Mouse (Mus musculus) limb, embryonic 14.5 days (tissue): ENCODE data around the gene Gm21981. TPM values are rescaled to one million over a fixed set of nuclear protein-coding genes. Genes with fewer than 3 reads are reported as not detected.

Source experiments
- ATAC-seq: fragments of 200-750 bp; cut with Nextera tagmentation; 2 replicates; pipeline ENCODE4 v1.8.0; 2017; ENCODE audit warnings: low read depth, moderate number of reproducible peaks, moderate TSS enrichment; ENCODE audit not compliant: low FRiP score
- DNase-seq: peaks from one replicate; pipeline ENCODE4 v3.0.0-alpha.2; 2015; ENCODE audit warnings: low spot score
- H3K27ac ChIP-seq: fragments of 300-500 bp; sonication (generic); replicated peaks from 2 replicates; pipeline ENCODE4 v1.5.1; 2014; ENCODE audit warnings: low read depth, mild to moderate bottlenecking, low read length, moderate library complexity, mixed read lengths
- H3K27me3 ChIP-seq: fragments of 300-500 bp; sonication (generic); 2 replicates; pipeline ENCODE4 v1.6.1; 2014; ENCODE audit warnings: low read length, mixed read lengths; ENCODE audit not compliant: control insufficient read depth, insufficient read depth
- H3K36me3 ChIP-seq: fragments of 300-500 bp; sonication (generic); 2 replicates; pipeline ENCODE4 v1.6.1; 2014; ENCODE audit warnings: mild to moderate bottlenecking, low read length, moderate library complexity, mixed read lengths; ENCODE audit not compliant: control insufficient read depth, insufficient read depth
- H3K4me1 ChIP-seq: fragments of 300-500 bp; sonication (generic); 2 replicates; pipeline ENCODE4 v1.6.1; 2014; ENCODE audit warnings: antibody characterized with exemption, low read length, mixed read lengths; ENCODE audit not compliant: control insufficient read depth, insufficient read depth
- H3K4me2 ChIP-seq: fragments of 300-500 bp; sonication (generic); replicated peaks from 2 replicates; pipeline ENCODE4 v1.6.1; 2014; ENCODE audit warnings: low read depth, mild to moderate bottlenecking, low read length, moderate library complexity; ENCODE audit not compliant: severe bottlenecking
- H3K4me3 ChIP-seq: fragments of 300-500 bp; sonication (generic); replicated peaks from 2 replicates; pipeline ENCODE4 v1.5.1; 2014; ENCODE audit warnings: low read length
- H3K9ac ChIP-seq: fragments of 300-500 bp; sonication (generic); 2 replicates; pipeline ENCODE4 v1.6.1; 2014; ENCODE audit warnings: mild to moderate bottlenecking, low read depth, low read length, moderate library complexity; ENCODE audit not compliant: severe bottlenecking
- H3K9me3 ChIP-seq: fragments of 300-500 bp; sonication (generic); 2 replicates; pipeline ENCODE4 v1.6.1; 2016; ENCODE audit warnings: low read length; ENCODE audit not compliant: control insufficient read depth
- POLR2A ChIP-seq: fragments of 200-500 bp; IDR thresholded peaks from 2 replicates; pipeline ENCODE4 v1.8.0; 2012; ENCODE audit warnings: inconsistent platforms, mild to moderate bottlenecking, moderate library complexity, borderline replicate concordance; ENCODE audit not compliant: insufficient read depth, insufficient read length; ENCODE audit errors: extremely low read depth
- WGBS: fragments of 180-500 bp; shearing (Covaris S2); extraction: QIAGEN DNeasy Blood & Tissue Kit; methylation state at CpG from one replicate; pipeline ENCODE4 v1.1.7; 2014; 5-methylcytosine and 5-hydroxymethylcytosine counted together
- polyA plus RNA-seq, 2 experiments: library from polyadenylated mRNA; depleted of rRNA in 1 of 2; stranded (reverse) in 1 of 2; unstranded in 1 of 2; fragments of >200 nt; fragmentation: Nextera tagmentation in 1 of 2; extraction: Ambion mirVana in 1 of 2; gene quantifications; 2 replicates each; pipeline versions ENCODE4 v1.2.1 to v1.2.3; 2012 to 2014

Gene Gm21981
- polyA plus RNA-seq, 2 experiments: 1.7 to 3.0 TPM

GRCm38 (mm10) chr17:47693671-47694441 is 399 bp downstream of the Gm21981 start:
- Histone ChIP-seq H3K4me3 (peak overlapping the region; percentile 75), H3K27ac (no peak overlapping the region), H3K27me3 (no peaks in the 10 kb centered on the region), H3K9ac (peak overlapping the region; percentile 83), H3K4me2 (peak overlapping the region; percentile 86), H3K36me3 (peaks cover 7% of the 10 kb centered on the region; the same call in 1 of the 2 replicates), H3K4me1 (0 out of 2 replicates have a peak, but pooled peaks cover 9% of the 10 kb centered on the region), H3K9me3 (no peaks in the 10 kb centered on the region)
- no peak for TF ChIP-seq POLR2A
- WGBS: 29% methylated on average over 13 of the region's 13 CpGs
- DNase-seq: no peak
- ATAC-seq: no peak

- ATAC-seq: no peak
- no peak overlapping the region for H3K4me3 ChIP-seq
- WGBS: 99% methylated on average over 3 of the region's 3 CpGs
- no peak for DNase-seq
- no peak overlapping the region for H3K27ac ChIP-seq
- H3K9me3 ChIP-seq: no peaks in the 10 kb centered on the region
- no peaks in the 10 kb centered on the region for H3K27me3 ChIP-seq
- H3K4me1 ChIP-seq: peaks cover 16% of the 10 kb centered on the region
- no peak overlapping the region for H3K4me2 ChIP-seq
- no peak for TF ChIP-seq POLR2A
- H3K9ac ChIP-seq: no peak overlapping the region
- no peaks in the 10 kb centered on the region for H3K36me3 ChIP-seq
These were observed 2.6 kb downstream of the Gm21981 start for GRCm38 (mm10) chr17:47691650-47692049.

- Histone ChIP-seq H3K4me3 (no peak overlapping the region), H3K4me2 (no peak overlapping the region; the same call in 1 of the 2 replicates), H3K36me3 (peaks cover 13% of the 10 kb centered on the region), H3K27me3 (no peaks in the 10 kb centered on the region), H3K4me1 (peaks cover 11% of the 10 kb centered on the region), H3K27ac (no peak overlapping the region), H3K9ac (no peak overlapping the region), H3K9me3 (no peaks in the 10 kb centered on the region)
- ATAC-seq: no peak
- WGBS: 62% methylated on average over 6 of the region's 8 CpGs
- no peak for DNase-seq
- TF ChIP-seq POLR2A: no peak
These were observed 4.4 kb downstream of the Gm21981 start for GRCm38 (mm10) chr17:47689894-47690293.

GRCm38 (mm10) chr17:47688608-47689575 is 5.4 kb downstream of the Gm21981 start, which contains the start of gene Frs3:
Gene Frs3, plus strand, starts transcription at chr17:47689030.
- Histone ChIP-seq H3K27ac (peak within 1 kb of the TSS; percentile 67), H3K4me2 (peak within 1 kb of the TSS; percentile 97), H3K4me1 (peaks cover 11% of the 10 kb centered on the region), H3K9me3 (no peaks in the 10 kb centered on the region), H3K27me3 (no peaks in the 10 kb centered on the region), H3K9ac (peak within 1 kb of the TSS; percentile 75), H3K36me3 (peaks cover 23% of the 10 kb centered on the region), H3K4me3 (peak within 1 kb of the TSS; percentile 78)
- WGBS: 2% methylated on average over 52 of the region's 58 CpGs
- DNase-seq (peak; percentile 42), ATAC-seq (peak; percentile 60)
- no peak for TF ChIP-seq POLR2A

GRCm38 (mm10) chr17:47688344-47688607 is 6.0 kb downstream of the Gm21981 start, which contains the start of gene Tomm6:
Gene Tomm6, minus strand, starts transcription at chr17:47688386.
- H3K4me1 ChIP-seq: peaks cover 11% of the 10 kb centered on the region
- peak within 1 kb of the TSS; percentile 97 for H3K4me2 ChIP-seq
- peaks cover 29% of the 10 kb centered on the region for H3K36me3 ChIP-seq
- 0% methylated on average over 9 of the region's 9 CpGs for WGBS
- H3K9me3 ChIP-seq: no peaks in the 10 kb centered on the region
- peak within 1 kb of the TSS; percentile 75 for H3K9ac ChIP-seq
- H3K4me3 ChIP-seq: peak within 1 kb of the TSS; percentile 78
- H3K27me3 ChIP-seq: no peaks in the 10 kb centered on the region
- no peak for TF ChIP-seq POLR2A
- peak; percentile 48; the same call in 1 of the 2 replicates for ATAC-seq
- H3K27ac ChIP-seq: peak within 1 kb of the TSS; percentile 67
- DNase-seq: no peak
